Mouse (Mus musculus) forebrain, embryonic 14.5 days (tissue): ENCODE measurements at regions not wholly inside any gene's neighbourhood (a gene's known extent, or its start where the extent isn't known, plus 50 kb on each side); places are given as distances from the start of the nearest gene placed in this dataset.

Source experiments
- ATAC-seq: fragments of 200-750 bp; cut with Nextera tagmentation; 2 replicates; pipeline ENCODE4 v1.8.0; 2017; ENCODE audit warnings: mild to moderate bottlenecking, moderate library complexity
- DNase-seq: peaks from one replicate; pipeline ENCODE4 v3.0.0-alpha.2; 2015; ENCODE audit warnings: low spot score
- H3K27ac ChIP-seq: fragments of 300-500 bp; sonication (generic); 2 replicates; pipeline ENCODE4 v1.5.1; 2014; ENCODE audit warnings: low read depth, mild to moderate bottlenecking, control low read depth, low read length, moderate library complexity
- H3K27me3 ChIP-seq: fragments of 300-500 bp; sonication (generic); replicated peaks from 2 replicates; pipeline ENCODE4 v1.6.1; 2014; ENCODE audit warnings: low read length, control low read depth, mixed read lengths; ENCODE audit not compliant: control insufficient read depth, insufficient read depth
- H3K36me3 ChIP-seq: fragments of 300-500 bp; sonication (generic); 2 replicates; pipeline ENCODE4 v1.6.1; 2014; ENCODE audit warnings: low read length, control low read depth; ENCODE audit not compliant: control insufficient read depth, insufficient read depth
- H3K4me1 ChIP-seq: fragments of 300-500 bp; sonication (generic); 2 replicates; pipeline ENCODE4 v1.6.1; 2014; ENCODE audit warnings: antibody characterized with exemption, low read length, control low read depth; ENCODE audit not compliant: control insufficient read depth, insufficient read depth
- H3K4me2 ChIP-seq: fragments of 300-500 bp; sonication (generic); 2 replicates; pipeline ENCODE4 v1.6.1; 2014; ENCODE audit warnings: mild to moderate bottlenecking, control low read depth, low read length
- H3K4me3 ChIP-seq: fragments of 300-500 bp; sonication (generic); 2 replicates; pipeline ENCODE4 v1.5.1; 2014; ENCODE audit warnings: low read depth, low read length, control low read depth
- H3K9ac ChIP-seq: fragments of 300-500 bp; sonication (generic); 2 replicates; pipeline ENCODE4 v1.6.1; 2014; ENCODE audit warnings: mild to moderate bottlenecking, low read length, control low read depth, moderate library complexity
- H3K9me3 ChIP-seq: fragments of 300-500 bp; sonication (generic); replicated peaks from 2 replicates; pipeline ENCODE4 v1.6.1; 2016; ENCODE audit warnings: low read length, control low read depth, mixed read lengths; ENCODE audit not compliant: control insufficient read depth
- WGBS: fragments of 180-500 bp; shearing (Covaris S2); extraction: QIAGEN DNeasy Blood & Tissue Kit; methylation state at CpG from one replicate; pipeline ENCODE4 v1.1.7; 2014; 5-methylcytosine and 5-hydroxymethylcytosine counted together

DNA sequence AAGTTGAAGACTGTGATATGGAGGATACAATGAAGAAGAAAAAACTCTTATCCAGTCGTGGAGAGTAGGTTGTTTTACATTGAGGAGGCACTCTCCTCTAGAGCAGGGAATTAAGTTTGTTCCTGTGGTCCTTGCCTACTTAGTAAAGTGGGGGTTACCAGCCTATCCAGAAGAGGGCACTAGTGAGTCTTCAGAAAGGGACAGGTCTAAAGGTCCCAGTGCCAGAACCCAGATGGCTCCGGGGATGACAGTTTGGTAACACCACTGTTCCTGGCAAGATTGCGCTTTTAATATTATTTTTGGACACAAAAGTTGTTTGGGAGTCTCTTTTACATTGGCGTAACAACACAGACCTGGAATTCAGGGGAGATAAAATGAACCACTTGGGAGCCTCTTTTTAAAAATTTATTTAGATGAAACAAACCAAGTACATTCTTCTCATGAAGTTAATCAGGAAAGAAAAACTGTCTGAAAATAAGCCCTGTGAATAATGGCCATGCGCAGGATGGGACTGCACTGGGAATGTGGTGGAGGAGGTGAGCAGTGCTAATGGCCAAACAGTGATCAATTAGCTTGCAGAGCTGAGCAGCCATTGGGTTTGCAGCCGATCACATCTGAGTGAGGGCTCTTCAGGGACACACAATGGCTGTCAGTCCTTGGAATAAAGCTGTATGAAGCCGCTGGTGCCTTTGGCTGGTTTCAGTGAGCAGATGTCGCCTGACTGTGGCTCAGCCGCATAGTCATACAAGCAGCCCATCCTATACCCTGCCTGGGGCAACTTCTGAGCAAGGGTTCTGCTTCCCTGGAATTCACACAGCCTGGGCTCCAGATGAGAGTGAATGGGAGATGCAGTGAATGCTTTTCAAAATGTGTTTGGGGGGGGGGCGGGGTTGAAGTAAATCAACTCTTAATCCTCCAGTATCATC, 132.1 kb upstream of the Hs3st4 start:
- no peak overlapping the region for H3K9ac ChIP-seq
- H3K9me3 ChIP-seq: no peaks in the 10 kb centered on the region
- 75% methylated on average over 10 of the region's 10 CpGs for WGBS
- peak; percentile 21 for DNase-seq
- H3K27me3 ChIP-seq: no peaks in the 10 kb centered on the region
- no peaks in the 10 kb centered on the region for H3K4me1 ChIP-seq
- H3K27ac ChIP-seq: no peak overlapping the region
- H3K36me3 ChIP-seq: no peaks in the 10 kb centered on the region
- no peak for ATAC-seq
- H3K4me3 ChIP-seq: no peak overlapping the region
- H3K4me2 ChIP-seq: no peak overlapping the region

DNA sequence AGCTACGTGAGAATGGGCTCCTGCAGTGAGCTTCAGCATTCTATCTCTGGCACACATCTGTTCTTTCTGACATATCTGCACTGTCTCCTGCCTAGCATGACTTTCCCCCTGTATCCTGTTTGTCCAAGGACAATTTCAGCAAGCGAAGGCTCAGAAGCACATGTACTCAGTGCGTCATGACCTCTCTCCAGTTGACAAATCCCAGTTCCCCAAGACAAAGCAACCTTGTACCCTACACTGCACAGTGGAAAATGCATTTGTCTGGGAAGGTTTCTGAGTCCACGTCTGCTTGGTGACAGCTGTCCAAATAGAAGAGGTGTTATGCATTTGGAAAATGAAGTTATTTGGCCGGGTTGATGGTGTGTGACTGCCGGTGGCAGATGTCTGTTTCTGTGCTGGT, 125.1 kb upstream of the Hs3st4 start:
- H3K4me1 ChIP-seq: no peaks in the 10 kb centered on the region
- no peak overlapping the region for H3K4me2 ChIP-seq
- ATAC-seq: no peak
- H3K9me3 ChIP-seq: no peaks in the 10 kb centered on the region
- H3K36me3 ChIP-seq: no peaks in the 10 kb centered on the region
- H3K27ac ChIP-seq: no peak overlapping the region
- no peak overlapping the region for H3K4me3 ChIP-seq
- no peaks in the 10 kb centered on the region for H3K27me3 ChIP-seq
- DNase-seq: no peak
- no peak overlapping the region for H3K9ac ChIP-seq
- WGBS: 76% methylated on average over 6 of the region's 6 CpGs

DNA sequence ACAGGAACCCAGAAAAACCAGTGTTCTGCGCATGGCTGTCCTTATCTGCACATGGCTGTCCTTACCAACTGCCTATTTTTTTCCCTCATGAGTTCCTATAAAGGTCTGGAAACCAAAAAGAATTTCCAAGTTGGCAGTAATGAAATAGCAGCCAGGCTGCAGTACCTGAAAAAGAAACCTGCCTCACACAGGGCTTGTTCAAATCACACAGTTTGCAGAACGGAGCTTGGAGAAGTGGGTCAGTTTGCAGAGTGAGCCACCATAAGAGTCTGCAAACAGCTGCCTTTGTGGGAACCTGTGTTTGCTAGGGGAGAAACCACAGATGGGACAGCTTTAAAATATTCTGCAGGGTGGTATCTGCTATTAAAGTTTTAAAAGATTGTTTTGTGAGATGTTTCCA, 121.0 kb upstream of the Hs3st4 start:
- DNase-seq (no peak), ATAC-seq (no peak)
- Histone ChIP-seq H3K9me3 (no peaks in the 10 kb centered on the region), H3K9ac (no peak overlapping the region), H3K27me3 (no peaks in the 10 kb centered on the region), H3K4me1 (no peaks in the 10 kb centered on the region), H3K27ac (no peak overlapping the region), H3K4me3 (no peak overlapping the region), H3K4me2 (no peak overlapping the region), H3K36me3 (no peaks in the 10 kb centered on the region)
- 89% methylated on average over 2 of the region's 2 CpGs for WGBS

DNA sequence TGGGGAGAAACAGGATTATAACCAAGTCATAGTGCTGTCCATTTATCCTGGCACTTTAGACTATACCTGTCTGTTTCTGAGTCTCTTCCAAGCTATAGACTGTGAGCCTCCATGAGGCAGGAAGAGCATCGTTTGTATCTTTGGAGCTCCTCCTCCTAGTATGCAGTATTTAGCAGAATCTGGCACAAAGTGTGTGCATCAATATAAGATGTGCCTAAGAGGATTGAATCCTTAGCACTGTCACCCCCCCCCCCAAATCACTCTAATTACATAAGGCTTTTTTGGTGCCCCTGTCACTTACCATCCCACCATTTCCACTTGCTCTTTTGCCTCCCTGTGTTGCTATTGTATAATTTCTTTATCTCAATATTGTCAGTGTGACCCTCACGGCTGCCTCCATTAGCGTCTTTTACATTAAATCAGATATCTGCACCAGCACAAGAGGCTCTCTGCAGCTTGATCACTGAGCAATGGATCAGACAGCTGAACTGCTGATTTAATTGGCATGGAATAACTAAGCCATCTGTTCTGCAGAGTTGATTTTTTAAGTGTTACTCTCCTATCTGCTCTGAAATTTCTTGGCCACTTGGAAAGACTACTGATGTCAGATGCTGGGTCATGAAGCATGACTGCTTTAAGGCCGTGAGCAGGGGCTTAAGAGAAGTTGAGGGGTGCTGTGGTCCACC, 85.8 kb upstream of the Hs3st4 start:
- ATAC-seq: peak; percentile 62; the same call in 1 of the 2 replicates

DNA sequence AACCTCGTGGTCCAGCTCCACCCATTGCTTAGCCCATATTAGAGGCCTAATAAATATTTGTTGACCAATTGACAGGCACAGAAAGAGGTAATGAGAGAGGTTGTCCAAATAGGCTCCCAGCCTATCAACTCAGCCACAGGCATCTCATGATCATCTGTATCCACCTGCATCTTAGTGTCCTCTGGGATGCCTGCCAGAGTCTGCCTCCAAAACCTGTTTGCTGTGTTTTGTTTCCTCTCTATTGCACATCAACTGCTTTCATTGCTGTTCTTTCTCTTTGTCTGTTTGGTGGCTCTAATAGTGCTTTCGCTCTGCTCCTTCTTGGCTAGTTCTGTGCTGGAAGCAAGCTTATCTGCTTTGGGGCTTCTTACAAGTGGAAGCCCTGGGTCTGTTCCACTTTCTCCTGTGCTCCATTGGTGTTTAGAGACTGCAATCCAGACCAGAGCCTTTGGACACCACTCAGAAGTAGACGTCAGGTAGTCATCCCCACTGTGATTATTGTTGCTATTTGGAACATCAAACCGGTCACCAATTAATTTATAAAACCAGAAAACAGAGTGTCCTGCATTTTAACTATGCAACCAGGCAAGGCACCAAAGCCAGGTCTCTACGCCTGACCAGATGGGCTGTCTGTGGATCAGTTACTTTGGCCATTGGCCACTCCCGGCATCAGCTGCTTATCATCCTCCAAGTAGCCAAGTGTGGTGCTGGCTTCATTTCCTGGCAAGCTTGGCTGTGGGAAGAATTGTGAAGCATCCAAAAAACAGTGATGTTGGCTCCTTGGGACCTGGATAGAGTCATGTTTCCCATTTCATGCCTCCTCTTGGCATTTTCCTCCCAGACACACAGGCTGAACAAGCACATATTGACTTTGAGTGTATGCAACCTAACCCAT, 74.5 kb upstream of the Hs3st4 start:
- Histone ChIP-seq H3K27me3 (no peaks in the 10 kb centered on the region), H3K9ac (no peak overlapping the region), H3K36me3 (no peaks in the 10 kb centered on the region), H3K4me2 (no peak overlapping the region), H3K9me3 (no peaks in the 10 kb centered on the region), H3K4me3 (no peak overlapping the region), H3K27ac (no peak overlapping the region), H3K4me1 (no peaks in the 10 kb centered on the region)
- ATAC-seq (no peak), DNase-seq (peak; percentile 58)
- 74% methylated on average over 6 of the region's 6 CpGs for whole genome bisulfite sequencing

More for the DNA sequence above, 85.8 kb upstream of the Hs3st4 start:
- WGBS: 63% methylated on average over 4 of the region's 4 CpGs
- no peaks in the 10 kb centered on the region for H3K27me3 ChIP-seq
- H3K27ac ChIP-seq: peak overlapping the region; percentile 21; the same call in 1 of the 2 replicates
- no peak overlapping the region for H3K4me3 ChIP-seq
- no peak overlapping the region for H3K4me2 ChIP-seq
- H3K4me1 ChIP-seq: no peaks in the 10 kb centered on the region
- no peaks in the 10 kb centered on the region for H3K36me3 ChIP-seq
- peak; percentile 78 for DNase-seq
- no peak overlapping the region for H3K9ac ChIP-seq
- H3K9me3 ChIP-seq: no peaks in the 10 kb centered on the region

DNA sequence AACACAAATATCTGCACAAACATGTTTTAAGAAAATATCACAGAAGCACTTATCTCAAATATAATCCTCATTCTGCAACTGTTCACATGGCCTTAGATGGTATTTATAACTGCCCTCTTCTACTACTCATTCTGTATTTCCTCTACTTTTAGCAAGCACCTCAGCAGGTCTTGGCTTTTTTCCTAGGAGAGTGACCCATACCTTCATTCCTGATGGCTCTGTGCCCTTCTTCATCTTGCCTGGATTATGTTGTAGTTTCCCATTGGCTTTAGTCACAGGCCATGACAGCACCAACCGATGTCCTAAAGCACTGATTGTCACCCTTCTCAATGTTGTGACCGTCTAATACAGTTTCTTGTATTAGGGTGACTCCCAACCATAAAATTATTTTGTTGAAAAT, 61.2 kb upstream of the Hs3st4 start:
- Histone ChIP-seq H3K27ac (no peak overlapping the region), H3K9me3 (no peaks in the 10 kb centered on the region), H3K4me2 (no peak overlapping the region), H3K36me3 (no peaks in the 10 kb centered on the region), H3K27me3 (no peaks in the 10 kb centered on the region), H3K4me1 (no peaks in the 10 kb centered on the region), H3K4me3 (no peak overlapping the region), H3K9ac (no peak overlapping the region)
- DNase-seq (no peak), ATAC-seq (no peak)
- 96% methylated on average over 2 of the region's 2 CpGs for WGBS

DNA sequence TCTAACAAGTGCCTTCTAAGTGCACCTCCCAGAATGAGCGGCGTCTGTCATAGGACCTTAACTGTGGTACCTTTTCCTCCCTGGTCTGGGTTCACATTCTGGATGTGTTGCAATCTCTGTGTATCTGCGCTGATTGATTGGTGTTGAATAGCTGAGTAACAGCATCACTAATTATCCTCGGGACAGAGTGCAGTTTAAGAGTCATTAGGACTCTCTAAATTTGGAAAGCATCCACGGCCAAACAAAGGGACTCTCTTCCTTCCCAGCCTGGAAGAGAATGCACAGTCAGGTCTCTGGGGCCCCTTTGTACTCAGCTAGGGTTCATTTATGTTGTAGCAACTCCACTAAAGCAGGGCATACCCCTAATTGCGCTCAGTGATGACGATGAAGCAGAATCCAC, 50.2 kb upstream of the Hs3st4 start:
- Histone ChIP-seq H3K9me3 (no peaks in the 10 kb centered on the region), H3K36me3 (no peaks in the 10 kb centered on the region), H3K4me2 (no peak overlapping the region), H3K27ac (no peak overlapping the region), H3K9ac (no peak overlapping the region), H3K27me3 (no peaks in the 10 kb centered on the region), H3K4me1 (peaks cover 12% of the 10 kb centered on the region), H3K4me3 (no peak overlapping the region)
- ATAC-seq (peak; percentile 62; the same call in 1 of the 2 replicates), DNase-seq (peak; percentile 74)
- WGBS: 17% methylated on average over 7 of the region's 7 CpGs
